Mouse (Mus musculus) thymus, adult 2 months (tissue): ENCODE data around the gene Olfr801.

Experiments
- CTCF ChIP-seq: fragments of 200-500 bp; IDR thresholded peaks from 2 replicates; pipeline ENCODE4 v1.5.1; 2012; ENCODE audit warnings: mild to moderate bottlenecking, control low read depth, low read length, moderate library complexity, borderline replicate concordance; ENCODE audit not compliant: control insufficient read depth, poor library complexity, insufficient read depth; ENCODE audit errors: extremely low read depth
- POLR2A ChIP-seq: fragments of 200-500 bp; IDR thresholded peaks from 2 replicates; pipeline ENCODE4 v1.6.1; 2012; ENCODE audit warnings: mild to moderate bottlenecking, low read length, control low read depth, moderate library complexity; ENCODE audit not compliant: control insufficient read depth, poor library complexity, insufficient read depth; ENCODE audit errors: extremely low read depth

DNA sequence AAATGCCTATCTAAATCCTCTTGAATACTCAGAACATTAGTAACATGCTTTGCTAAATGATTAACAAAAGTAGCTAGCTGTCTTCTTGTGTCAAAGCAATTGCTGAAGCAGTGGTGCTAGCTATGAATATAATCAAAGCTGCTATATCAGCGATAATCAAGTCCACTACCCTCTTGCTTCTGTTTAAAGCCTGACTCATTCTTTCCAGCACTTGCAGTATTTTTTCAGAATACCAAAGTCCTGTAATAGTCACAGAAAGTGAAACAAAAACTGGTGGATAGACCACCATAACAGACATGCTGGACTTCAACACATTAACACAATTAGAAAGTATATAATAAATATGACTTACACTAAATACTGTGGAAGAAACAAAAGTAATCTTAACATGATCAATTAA, 21.9 kb downstream of the Olfr801 start:
- TF ChIP-seq CTCF (no peak), POLR2A (no peak)
